Mouse (Mus musculus): ENCODE results near the gene Cd177.
"Not testable (repeated sequence)": the region's sequence is repeated elsewhere in the genome, so short reads cannot be mapped to it uniquely, and the experiment has no call there.

Cd177 gene

DNA sequence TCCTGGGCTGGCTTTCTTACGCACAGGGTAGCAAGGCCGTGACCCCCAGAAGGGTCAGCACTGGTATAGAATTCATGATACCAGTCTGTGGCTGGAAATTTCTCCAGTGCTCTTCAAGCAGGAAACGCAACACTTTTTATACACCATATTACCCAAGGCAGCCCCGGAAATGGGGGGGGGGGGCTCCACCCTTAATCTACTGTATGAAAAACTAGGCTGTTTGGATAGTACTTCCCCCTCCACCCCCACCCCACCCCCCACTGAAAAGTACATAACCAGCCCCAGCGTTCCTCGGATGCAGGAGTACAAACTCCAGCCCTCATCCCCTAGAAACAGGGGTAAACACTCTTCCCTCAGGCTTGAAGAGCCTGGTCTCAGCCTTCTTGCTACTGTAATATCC is at the start of gene Cd177:
Gene Cd177, minus strand, starts transcription at position 101 of the 400 bp plus-strand sequence.
- DNase-seq = no peak

DNA sequence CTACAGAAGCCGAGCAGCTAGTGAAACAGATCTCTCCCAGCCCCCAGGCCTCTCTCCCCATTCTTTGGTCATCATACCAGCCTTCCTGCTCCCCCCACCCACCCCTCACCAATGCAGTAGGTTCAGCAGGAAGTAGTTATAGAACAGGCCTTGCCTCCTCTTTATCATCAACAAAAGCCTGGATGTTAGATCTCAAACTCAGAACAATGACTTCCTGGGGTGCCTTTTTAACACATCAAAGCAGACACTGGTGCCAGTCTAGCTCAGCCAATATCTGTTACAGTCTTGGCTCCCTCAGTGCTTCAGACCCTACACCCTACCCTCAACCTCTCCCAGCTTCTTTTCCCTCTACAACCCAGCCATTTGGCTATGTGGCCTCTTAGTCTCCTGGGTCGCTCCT is 48.9 kb upstream of the Cd177 start:
- DNase-seq = no peak

DNA sequence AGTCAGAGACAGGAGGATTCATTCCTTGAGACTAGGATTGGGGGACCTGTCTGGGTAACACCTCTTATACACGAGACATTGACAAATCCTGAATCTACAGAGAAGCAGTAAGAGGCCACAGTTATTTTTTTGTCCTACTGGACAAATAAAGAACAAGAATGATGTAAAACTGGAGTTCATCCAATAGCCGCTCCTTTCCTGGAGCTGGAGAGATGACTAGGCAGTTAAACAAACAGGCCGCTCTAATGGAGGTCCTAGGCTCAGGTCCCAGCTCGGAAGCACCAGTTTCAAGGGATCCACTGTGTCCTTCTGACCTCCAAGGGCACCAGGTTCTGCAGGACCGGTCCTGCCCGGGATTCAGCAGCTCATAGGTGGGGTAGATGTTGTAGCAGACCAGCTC is 44.7 kb upstream of the Cd177 start:
- no peak for DNase-seq

DNA sequence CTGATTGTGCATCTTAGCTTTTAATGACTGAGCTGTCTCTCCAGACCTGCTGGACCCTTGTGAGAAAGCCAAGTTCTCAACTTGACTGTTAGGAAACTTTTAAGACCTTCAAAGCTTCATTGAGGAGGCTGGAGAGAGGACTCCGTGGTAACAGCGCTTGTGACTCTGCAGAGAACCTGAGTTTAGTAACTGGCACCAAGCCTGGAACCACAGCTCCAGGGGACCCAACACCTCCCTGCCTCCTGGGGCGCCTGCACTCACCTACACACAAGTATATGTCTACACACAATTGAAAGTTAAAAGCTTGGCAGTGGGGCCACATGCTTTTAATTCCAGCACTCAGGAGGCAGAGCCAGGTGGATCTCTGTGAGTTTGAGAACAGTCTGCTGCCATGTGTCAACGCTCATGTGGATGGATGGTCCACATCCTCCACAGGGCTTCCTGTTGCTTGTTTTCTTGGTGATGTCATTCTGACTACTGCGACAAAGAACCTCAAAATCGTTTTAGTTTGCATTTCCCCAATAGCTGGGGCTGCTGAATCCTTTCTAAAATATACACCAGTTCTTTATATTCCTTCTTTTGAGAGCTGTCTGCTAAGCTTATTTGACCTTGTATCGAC is 42.1 kb upstream of the Cd177 start:
- no peak for DNase-seq

DNA sequence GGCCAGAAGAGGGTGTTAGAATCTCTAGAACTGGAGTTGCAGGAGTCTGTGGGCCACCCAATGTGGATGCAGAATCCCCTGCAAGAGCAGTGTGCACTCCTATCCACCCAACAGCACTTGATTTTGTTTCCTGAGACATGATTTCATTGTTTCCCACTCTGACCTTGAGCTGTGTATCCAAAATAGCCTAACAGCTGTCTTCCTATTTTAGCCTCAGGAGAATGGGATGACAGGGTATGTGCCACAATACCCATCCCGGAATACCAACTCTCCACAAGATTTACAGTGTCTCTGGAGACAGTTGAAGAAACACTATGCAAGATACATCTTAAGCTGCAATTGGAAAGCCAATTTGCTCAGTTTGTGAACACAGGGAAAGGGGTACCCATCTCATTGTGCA is 37.8 kb upstream of the Cd177 start:
- DNase-seq = no peak

DNA sequence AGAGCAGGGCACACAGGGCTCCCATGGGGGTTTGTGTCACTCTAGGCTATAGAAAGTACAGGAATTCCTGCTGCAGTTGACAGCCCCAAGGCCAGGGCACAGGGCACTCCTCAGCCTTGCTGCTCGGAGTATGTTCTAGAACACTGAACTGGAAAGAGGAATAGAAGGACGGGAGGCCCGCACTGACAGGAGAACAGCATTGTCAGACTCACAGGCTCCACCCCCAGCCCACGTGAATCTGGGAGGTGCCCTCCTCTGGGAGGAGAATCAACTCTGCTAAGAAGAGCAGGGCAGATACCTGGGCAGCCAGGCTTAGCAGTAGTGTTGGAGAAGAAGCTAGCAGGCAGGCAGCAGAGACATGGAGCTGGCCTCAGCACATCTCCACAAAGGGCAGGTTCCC is 16.8 kb upstream of the Cd177 start, which contains the start of gene Ceacam10:
Gene Ceacam10, plus strand, starts transcription at position 289 of the 400 bp plus-strand sequence.
- not testable (repeated sequence) for DNase-seq

DNA sequence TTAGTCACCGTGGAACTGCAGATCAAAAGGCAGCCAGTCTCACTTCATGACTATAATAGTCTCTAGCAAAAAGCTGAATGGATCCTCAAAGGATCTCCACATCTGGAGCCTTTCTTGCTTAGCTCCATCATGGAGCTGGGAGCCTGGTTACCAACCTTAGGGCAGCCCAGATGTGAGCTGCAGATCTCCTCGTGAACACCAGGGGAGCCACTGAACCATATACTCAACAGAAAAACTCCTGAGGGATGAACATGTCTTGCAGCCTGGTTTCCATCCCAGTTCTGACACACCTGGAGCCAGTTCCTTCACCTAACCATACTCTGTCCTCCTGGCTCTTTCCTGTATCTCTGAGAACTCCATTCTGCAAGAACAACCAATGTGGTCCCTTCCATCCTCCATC is 16.0 kb upstream of the Cd177 start:
- DNase-seq = no peak

DNA sequence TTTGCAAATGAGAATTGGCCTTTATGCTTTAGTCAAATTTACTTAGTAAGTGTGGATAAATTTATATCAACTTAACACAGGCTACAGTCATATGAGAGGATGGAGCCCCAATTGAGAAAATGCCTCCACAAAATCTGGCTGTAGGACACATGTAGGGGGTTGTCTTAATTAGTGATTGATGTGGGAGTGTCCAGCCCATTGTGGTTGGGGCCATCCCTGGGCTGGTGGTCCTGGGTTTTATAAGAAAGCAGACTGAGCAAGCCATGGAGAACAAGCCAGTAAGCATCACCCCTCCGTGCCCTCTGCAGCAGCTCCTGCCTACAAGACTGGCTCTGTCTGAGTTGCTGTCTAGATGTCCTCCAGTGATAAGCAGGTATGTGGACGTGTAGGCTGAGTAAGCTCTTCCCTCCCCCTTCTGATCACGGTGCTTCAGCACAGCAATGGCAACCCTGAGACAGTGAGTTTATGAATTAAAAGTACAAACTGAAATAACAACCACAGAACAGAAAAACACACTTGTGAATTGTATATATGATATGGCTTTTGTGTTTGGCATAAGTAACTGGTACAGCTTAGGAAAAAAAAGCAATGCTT is 13.9 kb upstream of the Cd177 start:
- DNase-seq = no peak

DNA sequence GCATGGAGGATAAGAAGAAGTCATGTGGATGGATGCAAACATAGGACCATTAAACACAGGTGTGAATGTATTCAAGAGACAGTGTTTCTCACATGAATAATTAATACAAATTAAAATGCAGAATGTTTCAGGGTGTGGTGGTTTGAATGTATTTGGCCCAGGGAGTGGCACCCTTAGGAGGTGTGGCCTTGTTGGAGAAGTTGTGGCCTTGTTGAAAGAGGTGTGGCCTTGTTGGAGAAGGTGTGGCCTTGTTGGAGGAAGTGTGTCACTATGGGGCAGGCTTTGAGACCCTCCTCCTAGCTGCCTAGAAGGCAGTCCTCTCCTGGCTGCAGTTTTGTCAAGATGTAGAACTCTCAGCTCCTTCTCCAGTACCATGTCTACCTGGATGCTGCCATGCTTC is 11.2 kb upstream of the Cd177 start:
- DNase-seq = no peak

DNA sequence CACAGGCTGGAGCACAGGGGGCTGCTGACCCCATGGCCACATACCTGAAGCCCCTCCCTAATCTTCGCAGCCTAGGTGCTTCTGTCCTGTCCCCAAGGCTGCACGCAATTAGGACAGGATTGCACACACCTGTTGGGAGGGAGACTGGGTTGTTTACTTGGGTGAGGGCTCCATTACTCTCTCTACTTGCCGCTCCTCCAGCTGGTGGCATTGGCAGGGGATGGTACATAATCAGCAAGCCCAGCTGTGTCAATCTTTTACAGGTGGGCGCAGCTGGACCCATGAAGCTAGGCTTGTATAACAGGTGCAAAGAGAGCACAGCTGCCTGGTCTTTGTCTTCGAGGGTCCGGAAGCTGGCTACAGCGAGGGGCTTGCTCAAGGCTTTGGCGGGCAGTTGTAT is 2.5 kb upstream of the Cd177 start:
- DNase-seq = no peak

DNA sequence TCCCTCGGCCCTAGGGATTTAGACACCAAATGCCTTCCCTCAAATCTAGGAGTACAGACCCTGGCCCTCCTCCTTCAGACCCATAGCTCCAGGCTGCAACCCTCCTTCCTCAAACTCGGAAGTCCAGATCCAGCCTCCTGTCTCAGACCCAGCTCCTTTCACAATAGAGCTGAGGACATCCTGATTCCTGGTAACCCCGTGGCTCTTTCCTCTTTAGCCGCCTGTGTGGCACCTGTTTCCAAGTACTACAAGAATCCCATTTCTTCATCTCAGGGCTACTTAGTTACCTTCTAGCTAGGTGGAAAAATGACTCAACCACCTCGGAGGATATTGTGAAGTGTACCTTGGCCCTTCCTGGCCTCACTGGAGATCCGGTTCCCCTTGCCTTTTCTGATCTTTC is 1.1 kb upstream of the Cd177 start:
- no peak for DNase-seq

DNA sequence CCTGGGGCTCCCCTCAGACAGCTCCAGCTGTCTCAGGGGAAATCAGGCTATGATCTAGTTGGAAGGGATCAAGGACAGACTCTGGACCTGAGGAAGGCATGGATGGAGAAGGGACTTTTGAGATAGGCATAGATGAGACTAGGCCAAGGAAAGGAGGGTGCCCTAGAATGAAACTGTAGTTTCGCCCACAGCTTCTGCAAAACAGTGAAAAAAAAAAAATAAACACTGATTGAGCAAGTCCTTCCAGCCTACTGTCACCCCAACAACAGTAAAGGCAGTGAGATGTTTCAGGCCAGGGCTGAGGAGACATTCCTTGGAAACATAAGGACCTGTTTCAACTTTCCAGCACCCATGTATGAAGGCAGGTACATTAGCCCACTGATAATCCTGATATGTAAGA is 1.6 kb downstream of the Cd177 start:
- DNase-seq = no peak

DNA sequence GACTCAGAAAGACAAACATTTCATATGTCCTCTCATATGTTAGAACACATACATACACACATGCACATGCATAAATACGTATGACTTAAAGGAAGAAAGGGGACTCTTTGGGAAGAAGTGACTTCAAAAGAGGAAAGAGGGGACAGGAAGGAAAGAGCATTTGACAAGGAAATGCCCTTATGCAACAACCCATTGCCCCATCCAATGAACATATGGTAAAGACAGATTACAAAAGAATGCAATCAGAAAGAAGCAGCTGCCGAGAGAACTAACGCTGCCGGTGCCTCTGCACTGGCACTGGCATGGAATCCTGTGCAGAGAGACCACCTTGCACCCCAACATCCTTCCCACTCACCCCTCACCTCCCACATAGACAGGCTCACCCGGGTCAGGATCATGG is 6.6 kb downstream of the Cd177 start:
- no peak for DNase-seq

DNA sequence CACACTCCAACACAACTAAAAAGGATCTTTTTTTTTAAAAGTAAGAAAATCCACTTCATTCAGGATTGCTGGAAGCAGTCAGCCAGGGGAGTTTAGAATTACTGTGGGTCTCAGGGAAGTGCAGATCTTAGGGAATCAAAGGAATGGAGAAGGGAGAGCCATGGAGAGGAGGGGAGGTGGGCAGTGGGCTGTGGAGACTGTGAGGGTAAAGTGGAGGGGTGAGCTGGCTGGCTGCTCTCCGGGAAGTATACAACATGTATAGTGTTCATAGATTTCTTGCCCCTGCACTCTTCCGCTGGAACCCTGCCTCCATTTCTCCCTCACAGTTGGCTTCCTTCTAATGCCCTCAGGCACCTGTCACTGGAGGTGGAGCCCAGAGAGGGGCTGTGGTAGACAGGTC is 8.5 kb downstream of the Cd177 start:
- DNase-seq = no peak

DNA sequence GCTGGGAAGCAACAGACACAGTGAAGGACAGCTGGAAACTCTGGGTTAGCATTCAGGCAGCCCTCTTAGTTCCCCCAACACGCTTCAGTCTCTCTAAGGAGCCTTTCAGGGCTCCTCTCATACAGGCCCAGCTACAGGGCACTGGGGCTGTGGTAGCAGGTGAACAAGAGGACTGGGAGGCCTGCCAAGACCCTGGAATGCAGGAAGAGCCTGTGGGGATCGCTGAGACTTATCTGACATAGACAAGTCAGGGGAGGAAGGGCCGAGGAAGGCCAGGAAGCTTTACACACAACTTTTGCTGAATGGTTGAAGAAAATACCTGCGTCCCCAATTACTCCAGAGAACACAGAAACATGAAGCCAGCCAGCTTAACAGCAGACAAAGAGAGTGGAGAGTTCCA is 9.4 kb downstream of the Cd177 start:
- no peak for DNase-seq

DNA sequence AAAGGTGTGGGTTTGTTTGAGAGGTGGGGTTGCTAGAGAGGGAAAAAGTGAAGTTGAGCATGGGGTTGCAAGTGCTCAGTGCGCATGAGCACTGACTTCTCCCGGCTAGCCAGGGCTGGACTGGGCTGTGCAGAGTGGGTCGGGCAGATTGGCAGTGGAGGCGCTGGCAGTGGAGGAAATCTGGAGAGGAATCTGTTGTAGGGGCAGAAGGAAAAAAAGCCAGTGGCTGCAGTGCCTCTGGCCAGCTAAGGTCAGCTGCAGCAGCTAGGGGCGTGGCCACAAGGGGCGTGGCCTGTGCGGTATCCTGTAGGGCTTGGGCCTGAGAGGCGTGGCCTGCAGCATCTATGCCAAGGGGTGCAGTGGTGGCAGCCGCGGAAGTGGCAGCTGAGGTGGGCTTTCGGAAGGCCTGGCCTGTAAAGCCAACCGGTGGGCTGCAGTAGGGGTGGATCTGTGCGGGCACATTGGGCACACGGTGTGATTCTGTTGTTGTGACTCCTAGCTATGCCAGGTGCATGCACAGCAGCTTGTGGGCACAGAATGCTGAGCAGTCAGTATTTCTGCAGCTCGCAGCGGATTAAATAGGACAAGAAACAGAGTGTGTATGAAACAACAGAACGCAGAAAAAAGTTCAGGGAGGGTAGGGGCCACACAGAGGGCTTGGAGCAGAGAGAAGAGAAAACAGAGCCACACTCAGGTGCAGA is 24.0 kb downstream of the Cd177 start:
- peak; percentile 6 to 34 for DNase-seq

DNA sequence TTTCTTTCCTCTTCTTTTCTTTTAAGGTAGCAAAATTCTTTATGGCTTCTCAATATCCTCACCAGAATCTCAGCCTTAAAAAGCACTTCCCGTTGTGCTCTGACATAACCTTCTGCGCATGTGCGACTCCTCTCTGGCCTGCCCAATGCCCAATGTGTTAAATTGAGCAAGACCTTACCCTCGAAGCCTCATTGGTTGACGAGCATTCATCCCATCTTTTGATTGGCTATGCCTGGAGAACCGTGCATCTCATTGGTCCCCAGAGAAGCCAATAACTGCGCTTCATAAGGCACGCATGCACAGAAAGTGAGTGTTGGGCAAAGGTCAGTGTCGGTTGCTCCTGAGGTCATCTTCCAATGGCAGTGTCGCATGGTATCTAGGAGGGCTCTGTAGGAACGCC is 33.3 kb downstream of the Cd177 start, which contains the start of gene Gm4763:
Gene Gm4763, minus strand, starts transcription at position 101 of the 400 bp plus-strand sequence.
- not testable (repeated sequence) for DNase-seq

DNA sequence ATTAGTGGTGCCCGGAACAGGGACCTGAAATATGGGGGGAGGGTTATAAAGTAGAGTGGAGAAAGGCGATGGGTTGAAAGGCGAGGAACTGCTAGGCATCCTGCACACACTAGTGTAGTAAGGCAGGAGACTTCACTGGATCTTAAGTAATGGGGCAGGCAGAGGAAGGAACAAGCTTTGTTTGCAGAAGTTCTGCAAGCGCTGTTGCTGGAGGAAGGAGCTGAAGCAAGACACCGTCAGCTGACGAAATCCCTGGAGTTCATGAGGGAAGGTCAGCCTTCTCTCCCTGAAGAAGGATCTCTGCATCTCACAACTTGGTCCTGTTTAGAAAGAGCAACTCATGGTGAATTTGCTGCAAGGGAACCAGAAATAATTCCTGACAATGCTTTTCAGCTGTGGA is 45.1 kb downstream of the Cd177 start:
- DNase-seq = no peak

DNA sequence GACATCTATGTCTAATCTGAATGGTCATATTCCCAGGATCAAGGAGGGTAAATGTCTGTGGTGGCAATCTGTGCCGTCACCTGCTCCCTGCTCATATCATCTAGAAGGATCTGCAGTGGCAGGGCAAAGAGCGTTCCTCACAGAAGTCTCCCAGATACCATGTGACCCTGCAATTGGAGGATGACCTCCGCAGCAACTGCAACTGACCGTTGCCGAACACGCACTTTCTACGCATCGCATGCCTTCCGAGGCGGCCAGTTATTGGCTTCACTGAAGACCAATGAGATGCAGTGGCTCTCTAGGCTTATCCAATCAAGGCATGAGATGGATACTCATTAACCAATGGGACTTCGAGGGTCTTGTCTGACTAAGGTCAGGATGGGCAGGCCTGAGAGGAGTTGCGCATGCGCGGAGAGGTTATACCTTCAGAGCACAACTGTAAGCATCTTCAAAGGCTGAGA is 51.2 kb downstream of the Cd177 start, which contains the start of gene BC049730:
Gene BC049730, plus strand, starts transcription at position 411 of the 461 bp plus-strand sequence.
- no peak for DNase-seq

DNA sequence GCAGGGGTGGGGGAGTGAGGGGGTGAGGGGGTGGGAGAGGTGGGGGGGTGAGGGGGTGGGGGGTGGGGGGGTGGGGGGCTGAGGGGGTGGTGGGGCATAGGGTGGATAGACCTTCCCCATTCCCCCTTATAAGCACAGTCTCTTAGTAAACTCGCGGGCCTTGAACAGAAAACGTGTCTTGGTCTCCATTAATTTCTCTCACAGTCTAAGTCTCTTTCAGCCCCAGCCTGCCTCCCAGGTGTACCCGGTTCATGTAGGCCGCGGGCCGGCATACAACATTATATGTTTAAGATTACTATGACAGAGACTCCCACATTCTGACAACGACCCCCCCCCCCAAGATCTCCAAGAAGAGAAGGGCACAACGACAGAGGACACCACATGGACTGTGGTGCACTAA is 57.3 kb downstream of the Cd177 start:
- DNase-seq = not testable (repeated sequence)

DNA sequence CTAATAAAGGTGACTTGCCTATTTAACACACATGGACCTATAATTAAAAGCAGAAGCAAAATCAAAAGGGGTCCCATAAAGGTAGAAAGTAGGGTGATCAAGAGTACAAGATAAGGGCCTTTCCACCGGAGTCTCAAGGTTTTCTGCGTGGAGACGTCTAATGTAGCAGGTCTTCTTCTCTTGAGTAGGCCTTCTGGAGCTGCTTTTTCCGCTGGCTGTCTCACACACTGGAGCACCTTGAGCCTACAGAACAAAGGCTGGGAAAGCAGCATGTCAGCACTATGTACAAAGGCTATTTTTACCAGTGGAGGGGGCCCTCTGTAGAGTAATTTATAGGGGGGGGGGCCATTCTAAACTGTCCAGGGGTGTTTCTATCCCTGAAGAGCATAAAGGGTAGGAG is 62.2 kb downstream of the Cd177 start:
- DNase-seq = not testable (repeated sequence)
